Mouse (Mus musculus): ENCODE results near the gene Itgb1. TPM values are rescaled to one million over a fixed set of nuclear protein-coding genes. Genes with fewer than 3 reads are reported as not detected.
A peak's percentile ranks its signal among the peaks of the same experiment; 100 is the strongest.

The Itgb1 gene
- polyA plus RNA-seq, 1 experiment from 2014 or later: 402 TPM

DNA sequence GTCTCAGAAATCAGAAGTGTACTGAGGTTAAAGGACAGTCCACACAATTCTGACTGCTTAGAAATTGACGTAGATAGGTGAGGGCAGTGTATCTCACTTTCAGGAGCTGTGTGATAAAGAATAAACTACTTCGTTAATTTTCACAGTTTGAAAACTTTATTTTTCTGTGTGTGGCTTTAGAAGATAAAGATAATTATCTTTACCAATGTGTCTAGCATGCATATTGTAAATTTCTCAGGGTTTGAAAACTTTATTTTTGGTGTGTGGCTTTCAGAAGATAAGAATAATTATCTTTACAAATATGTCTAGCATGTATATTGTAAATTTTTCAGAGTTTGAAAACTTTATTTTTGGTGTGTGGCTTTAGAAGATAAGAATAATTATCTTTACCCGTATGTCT lies 3.2 kb downstream of the Itgb1 start:
- ATAC-seq (ENCODE audit: borderline replicate concordance, extremely low read depth, low FRiP score, low TSS enrichment): no peak
- no peak overlapping the region for H3K9ac ChIP-seq
- peaks cover 24% of the 10 kb centered on the region for H3K4me1 ChIP-seq
- H3K4me2 ChIP-seq: 0 out of 2 replicates have a peak overlapping the region, but pooled peaks have one; percentile 13
- no peaks in the 10 kb centered on the region for H3K27me3 ChIP-seq
- 56% methylated on average over 3 of the region's 3 CpGs for WGBS
- no peaks in the 10 kb centered on the region for H3K36me3 ChIP-seq
- H3K9me3 ChIP-seq: no peaks in the 10 kb centered on the region
- H3K27ac ChIP-seq: no peak overlapping the region
- no peak overlapping the region for H3K4me3 ChIP-seq

DNA sequence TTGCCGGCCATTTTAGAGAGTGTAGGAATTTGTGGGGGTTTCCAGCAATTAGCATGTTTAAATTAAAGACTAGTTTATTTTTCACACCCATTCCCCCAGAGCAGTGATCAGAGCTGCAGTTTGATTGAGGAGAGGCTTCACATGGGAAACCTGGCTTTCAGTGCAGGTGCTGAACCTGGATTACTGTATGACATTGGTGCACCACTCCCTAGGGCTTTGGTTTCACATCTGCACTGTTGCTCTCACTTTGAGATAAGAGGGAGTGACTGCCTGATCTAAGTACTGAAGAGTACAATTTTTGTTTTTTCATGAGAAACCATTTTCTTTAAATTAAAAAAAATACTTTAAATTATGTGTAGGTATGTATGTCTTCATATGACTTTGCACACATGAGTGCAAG lies 4.6 kb downstream of the Itgb1 start:
- Histone ChIP-seq H3K4me3 (no peak overlapping the region), H3K4me2 (no peak overlapping the region), H3K27me3 (no peaks in the 10 kb centered on the region), H3K9me3 (no peaks in the 10 kb centered on the region), H3K27ac (no peak overlapping the region), H3K9ac (no peak overlapping the region), H3K4me1 (peaks cover 34% of the 10 kb centered on the region), H3K36me3 (no peaks in the 10 kb centered on the region)
- WGBS: 48% methylated on average over 1 of the region's 1 CpGs
- ATAC-seq (ENCODE audit: borderline replicate concordance, extremely low read depth, low FRiP score, low TSS enrichment): no peak

DNA sequence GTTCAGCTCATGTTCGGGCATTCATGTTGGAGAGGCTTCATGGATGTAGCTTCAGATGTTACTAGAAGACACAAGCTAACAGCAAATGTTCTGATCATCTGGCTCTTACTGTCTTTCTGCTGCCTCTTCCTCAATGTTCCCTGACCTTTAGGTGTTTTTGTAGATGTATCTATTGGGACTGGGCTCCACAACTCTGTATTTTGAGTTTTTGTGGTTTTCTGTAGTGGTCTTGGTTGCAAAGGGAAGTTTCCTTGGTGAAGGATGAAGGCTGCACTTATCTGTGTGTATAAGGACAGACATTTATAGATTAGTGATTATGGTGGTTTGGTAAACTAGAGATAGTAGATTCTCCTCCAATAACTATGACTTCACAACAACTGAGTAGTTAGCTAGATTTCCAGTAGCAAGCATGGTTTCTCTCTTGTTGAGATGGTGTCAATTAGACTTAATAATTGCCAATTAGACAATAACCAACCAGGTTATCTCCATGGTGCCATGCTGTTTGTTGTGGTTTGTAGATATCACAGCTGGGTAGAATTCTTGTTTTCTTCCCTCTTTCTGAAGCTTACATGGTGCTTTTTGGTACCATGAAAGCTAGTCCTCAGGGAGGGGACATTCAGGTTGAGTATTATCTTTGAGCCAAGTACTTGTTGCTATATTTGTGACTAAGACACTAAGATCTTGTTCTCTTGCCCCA lies 11.4 kb downstream of the Itgb1 start:
- Histone ChIP-seq H3K27ac (peak overlapping the region; percentile 10; the same call in 1 of the 2 replicates), H3K4me1 (peaks cover 44% of the 10 kb centered on the region), H3K9me3 (no peaks in the 10 kb centered on the region), H3K27me3 (no peaks in the 10 kb centered on the region), H3K4me2 (no peak overlapping the region), H3K9ac (no peak overlapping the region), H3K4me3 (no peak overlapping the region), H3K36me3 (no peaks in the 10 kb centered on the region)
- no peak for ATAC-seq (ENCODE audit: borderline replicate concordance, extremely low read depth, low FRiP score, low TSS enrichment)
- WGBS: 84% methylated on average over 1 of the region's 1 CpGs

DNA sequence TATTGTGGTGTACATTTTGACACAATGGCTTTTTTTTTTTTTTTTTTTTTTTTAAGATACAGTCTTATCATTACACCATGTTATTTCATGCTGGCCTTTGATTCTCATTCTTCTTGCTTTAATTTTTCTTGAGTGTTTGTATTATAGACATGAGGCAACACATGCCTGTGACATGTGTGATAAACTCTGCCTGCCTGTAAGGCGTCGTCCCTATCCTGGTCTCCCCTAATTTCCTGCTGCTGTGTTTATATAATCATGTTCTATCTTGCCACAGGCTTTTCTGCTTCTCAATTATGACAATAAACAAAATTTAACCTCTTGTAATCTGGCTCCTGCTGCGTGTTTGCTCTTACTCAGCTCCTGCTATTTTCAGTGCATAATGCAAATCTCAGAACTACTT lies 12.5 kb downstream of the Itgb1 start:
- H3K4me3 ChIP-seq: no peak overlapping the region
- ATAC-seq (ENCODE audit: borderline replicate concordance, extremely low read depth, low FRiP score, low TSS enrichment): peak; percentile 77; the same call in 1 of the 2 replicates
- no peaks in the 10 kb centered on the region for H3K36me3 ChIP-seq
- H3K4me1 ChIP-seq: peaks cover 43% of the 10 kb centered on the region
- WGBS: 28% methylated on average over 3 of the region's 3 CpGs
- no peak overlapping the region for H3K27ac ChIP-seq
- no peak overlapping the region for H3K9ac ChIP-seq
- H3K9me3 ChIP-seq: no peaks in the 10 kb centered on the region
- no peaks in the 10 kb centered on the region for H3K27me3 ChIP-seq
- H3K4me2 ChIP-seq: no peak overlapping the region

DNA sequence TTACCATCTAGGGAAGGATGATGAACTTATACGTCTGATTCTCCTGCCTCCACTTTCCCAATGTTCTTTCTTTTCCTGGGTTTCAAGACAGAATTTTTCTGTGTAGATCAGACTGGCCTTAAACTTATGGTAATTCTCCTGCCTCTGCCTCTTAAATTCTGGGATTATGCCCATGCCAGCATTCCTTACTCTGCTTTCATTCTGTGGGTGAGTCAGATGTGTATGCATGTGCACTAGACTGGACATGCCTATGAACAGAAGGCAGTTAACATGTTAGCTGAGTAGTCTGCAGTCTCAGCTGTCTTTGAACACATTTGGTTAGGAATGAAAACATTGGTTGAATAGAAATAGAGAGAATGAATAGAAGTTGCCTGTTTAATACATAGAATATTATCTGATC lies 18.9 kb downstream of the Itgb1 start:
- WGBS: 59% methylated on average over 1 of the region's 1 CpGs
- Histone ChIP-seq H3K9me3 (no peaks in the 10 kb centered on the region), H3K9ac (no peak overlapping the region), H3K27ac (no peak overlapping the region), H3K27me3 (no peaks in the 10 kb centered on the region), H3K4me1 (peaks cover 12% of the 10 kb centered on the region; the same call in 1 of the 2 replicates), H3K4me3 (no peak overlapping the region), H3K36me3 (peaks cover 21% of the 10 kb centered on the region), H3K4me2 (no peak overlapping the region)
- ATAC-seq (ENCODE audit: borderline replicate concordance, extremely low read depth, low FRiP score, low TSS enrichment): no peak

DNA sequence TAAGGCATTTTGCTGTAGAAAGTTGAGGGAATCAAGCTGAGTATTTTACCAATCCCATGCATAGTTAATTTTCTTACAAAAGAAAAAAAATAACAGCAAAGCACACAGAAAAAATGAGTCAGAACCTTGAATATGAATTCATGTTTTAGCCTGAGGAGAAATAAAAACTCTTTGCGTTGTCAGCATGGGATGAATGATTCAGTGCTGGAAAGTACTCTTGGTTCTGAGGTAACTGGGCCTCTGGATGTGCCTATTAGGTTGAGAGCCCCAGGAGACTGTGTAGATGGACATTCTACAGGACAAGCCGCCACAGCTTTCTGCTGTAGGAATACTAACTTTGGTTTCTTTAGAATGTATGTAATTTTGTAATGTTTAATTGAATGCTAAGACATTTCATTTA lies 19.4 kb downstream of the Itgb1 start:
- Histone ChIP-seq H3K4me1 (peaks cover 9% of the 10 kb centered on the region; the same call in 1 of the 2 replicates), H3K27ac (no peak overlapping the region), H3K27me3 (no peaks in the 10 kb centered on the region), H3K4me3 (no peak overlapping the region), H3K4me2 (no peak overlapping the region), H3K9me3 (no peaks in the 10 kb centered on the region), H3K9ac (no peak overlapping the region), H3K36me3 (peaks cover 25% of the 10 kb centered on the region)
- WGBS: 87% methylated on average over 2 of the region's 2 CpGs
- no peak for ATAC-seq (ENCODE audit: borderline replicate concordance, extremely low read depth, low FRiP score, low TSS enrichment)

DNA sequence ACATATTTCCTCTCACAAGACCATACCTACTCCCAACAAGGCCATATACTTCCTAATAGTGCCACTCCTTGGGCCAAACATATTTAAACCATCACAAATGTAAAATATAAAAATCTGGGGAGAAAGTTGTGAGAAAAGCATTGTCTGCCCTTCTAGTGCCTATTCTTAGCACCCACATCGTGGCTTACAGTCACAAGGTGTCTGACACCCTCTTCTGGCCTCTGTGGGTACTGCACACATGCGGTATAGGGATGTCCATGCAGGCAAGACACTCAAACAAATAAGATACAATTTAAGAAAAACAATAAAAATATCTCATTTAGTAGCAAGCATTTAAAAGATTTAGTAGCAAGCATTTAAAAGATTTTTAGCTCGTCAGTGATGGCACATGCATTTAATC lies 23.8 kb downstream of the Itgb1 start:
- no peak for ATAC-seq (ENCODE audit: borderline replicate concordance, extremely low read depth, low FRiP score, low TSS enrichment)
- no peak overlapping the region for H3K4me3 ChIP-seq
- no peaks in the 10 kb centered on the region for H3K9me3 ChIP-seq
- H3K9ac ChIP-seq: no peak overlapping the region
- 47% methylated on average over 3 of the region's 3 CpGs for WGBS
- H3K4me2 ChIP-seq: no peak overlapping the region
- no peaks in the 10 kb centered on the region for H3K4me1 ChIP-seq
- H3K36me3 ChIP-seq: peaks cover 58% of the 10 kb centered on the region
- no peaks in the 10 kb centered on the region for H3K27me3 ChIP-seq
- no peak overlapping the region for H3K27ac ChIP-seq

- no peak overlapping the region for H3K9ac ChIP-seq
- no peaks in the 10 kb centered on the region for H3K9me3 ChIP-seq
- H3K4me2 ChIP-seq: no peak overlapping the region
- H3K27ac ChIP-seq: no peak overlapping the region
- H3K36me3 ChIP-seq: peaks cover 73% of the 10 kb centered on the region
- no peak overlapping the region for H3K4me3 ChIP-seq
- H3K4me1 ChIP-seq: no peaks in the 10 kb centered on the region
- H3K27me3 ChIP-seq: no peaks in the 10 kb centered on the region
- ATAC-seq (ENCODE audit: borderline replicate concordance, extremely low read depth, low FRiP score, low TSS enrichment): no peak
Observed at GRCm38 (mm10) chr8:128716184-128716583, 30.7 kb downstream of the Itgb1 start.

- Histone ChIP-seq H3K27ac (no peak overlapping the region), H3K27me3 (no peaks in the 10 kb centered on the region), H3K4me2 (no peak overlapping the region), H3K9ac (no peak overlapping the region), H3K4me1 (no peaks in the 10 kb centered on the region), H3K9me3 (no peaks in the 10 kb centered on the region), H3K4me3 (no peak overlapping the region), H3K36me3 (peaks cover 58% of the 10 kb centered on the region)
- 48% methylated on average over 1 of the region's 1 CpGs for whole genome bisulfite sequencing
- ATAC-seq (ENCODE audit: borderline replicate concordance, extremely low read depth, low FRiP score, low TSS enrichment): no peak
Observed at GRCm38 (mm10) chr8:128724819-128725218, 39.4 kb downstream of the Itgb1 start.

DNA sequence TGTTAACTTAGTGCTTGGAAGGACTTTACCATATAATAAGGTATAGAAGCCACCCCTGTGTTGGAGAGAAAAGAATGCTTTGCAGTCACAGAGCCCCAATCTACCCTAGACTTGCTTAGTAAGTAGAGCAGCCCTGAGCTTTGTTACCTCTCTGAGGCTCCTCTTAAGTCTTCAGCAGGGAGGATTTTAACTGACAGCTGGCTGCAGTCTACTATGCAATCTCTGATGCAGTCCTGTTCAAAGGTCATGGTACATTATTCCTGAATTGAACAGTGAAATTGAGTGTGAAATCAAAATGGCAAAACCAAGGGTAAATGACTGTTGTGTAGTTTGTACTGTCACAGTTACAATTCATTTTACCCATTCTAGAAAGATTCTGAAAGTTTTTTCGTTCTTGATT lies 41.8 kb downstream of the Itgb1 start:
- no peak for ATAC-seq (ENCODE audit: borderline replicate concordance, extremely low read depth, low FRiP score, low TSS enrichment)
- Histone ChIP-seq H3K4me2 (no peak overlapping the region), H3K36me3 (peaks cover 66% of the 10 kb centered on the region), H3K27me3 (no peaks in the 10 kb centered on the region), H3K4me3 (no peak overlapping the region), H3K27ac (no peak overlapping the region), H3K9me3 (no peaks in the 10 kb centered on the region), H3K9ac (no peak overlapping the region), H3K4me1 (no peaks in the 10 kb centered on the region)
- WGBS: 94% methylated on average over 1 of the region's 1 CpGs

DNA sequence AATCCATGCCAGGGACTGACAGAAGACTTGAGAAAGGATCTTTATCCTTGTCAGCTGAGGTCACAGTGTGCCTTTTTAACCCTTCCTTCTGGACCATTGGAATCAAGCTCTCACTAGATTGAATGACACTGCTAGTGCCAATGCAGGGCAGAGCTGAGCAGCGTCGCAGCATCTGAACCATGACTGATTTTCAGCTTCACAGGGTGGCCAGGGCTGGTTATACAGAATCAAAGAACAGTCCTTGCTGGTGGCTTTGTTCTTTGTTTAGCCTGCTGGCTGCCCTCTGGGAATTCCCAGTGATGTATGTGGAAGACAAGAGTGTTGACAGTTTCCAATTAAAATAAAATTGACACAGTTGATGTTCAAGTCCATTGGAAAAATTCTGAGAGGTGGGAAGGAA lies 46.8 kb downstream of the Itgb1 start:
- no peak overlapping the region for H3K4me3 ChIP-seq
- no peaks in the 10 kb centered on the region for H3K4me1 ChIP-seq
- H3K27me3 ChIP-seq: no peaks in the 10 kb centered on the region
- no peak overlapping the region for H3K27ac ChIP-seq
- no peak for ATAC-seq (ENCODE audit: borderline replicate concordance, extremely low read depth, low FRiP score, low TSS enrichment)
- no peak overlapping the region for H3K4me2 ChIP-seq
- no peak overlapping the region for H3K9ac ChIP-seq
- 85% methylated on average over 2 of the region's 2 CpGs for WGBS
- no peaks in the 10 kb centered on the region for H3K9me3 ChIP-seq
- H3K36me3 ChIP-seq: peaks cover 68% of the 10 kb centered on the region

DNA sequence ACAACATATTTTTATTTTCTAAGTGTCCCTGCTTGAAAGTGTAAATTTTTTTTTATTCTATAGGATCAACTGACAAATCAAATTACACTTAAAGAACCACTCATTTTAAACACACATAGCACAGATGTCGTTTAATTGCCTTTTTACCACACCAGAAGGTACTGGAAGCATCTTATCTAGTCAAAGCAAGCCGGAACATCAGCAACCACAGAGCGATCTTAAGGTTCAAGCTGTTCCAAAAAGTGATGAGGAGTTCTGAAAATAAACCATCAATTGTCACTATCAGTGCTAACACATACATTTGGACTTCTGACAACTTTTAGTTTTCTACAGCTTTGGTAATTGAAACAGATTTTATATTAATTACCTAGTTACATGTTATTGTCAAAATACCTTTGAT lies 48.7 kb downstream of the Itgb1 start:
- Histone ChIP-seq H3K4me2 (no peak overlapping the region), H3K9ac (no peak overlapping the region), H3K4me1 (no peaks in the 10 kb centered on the region), H3K9me3 (no peaks in the 10 kb centered on the region), H3K27ac (no peak overlapping the region), H3K27me3 (no peaks in the 10 kb centered on the region), H3K36me3 (peaks cover 69% of the 10 kb centered on the region), H3K4me3 (no peak overlapping the region)
- no peak for ATAC-seq (ENCODE audit: borderline replicate concordance, extremely low read depth, low FRiP score, low TSS enrichment)
- WGBS: 90% methylated on average over 3 of the region's 3 CpGs

DNA sequence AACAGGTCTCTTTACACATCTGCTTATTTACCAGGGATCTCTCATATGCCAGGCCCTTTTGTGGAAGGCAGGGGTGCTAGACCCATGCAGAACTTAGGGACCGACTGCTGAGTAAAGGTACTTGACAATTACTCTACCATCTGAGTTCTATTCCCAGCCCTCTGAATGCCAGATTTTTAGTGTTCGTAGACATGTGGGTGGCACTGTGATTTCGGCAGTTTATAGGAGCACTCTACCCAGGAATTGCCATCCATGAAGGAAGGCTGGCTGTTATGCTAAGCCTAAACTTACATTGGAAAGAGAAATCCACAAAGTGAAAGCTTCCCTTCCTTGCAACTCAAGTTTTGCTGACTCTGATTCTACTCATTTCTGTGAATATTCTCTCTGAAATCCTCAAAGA lies 50.2 kb downstream of the Itgb1 start:
- no peak overlapping the region for H3K9ac ChIP-seq
- no peaks in the 10 kb centered on the region for H3K4me1 ChIP-seq
- H3K27ac ChIP-seq: no peak overlapping the region
- peaks cover 57% of the 10 kb centered on the region for H3K36me3 ChIP-seq
- no peaks in the 10 kb centered on the region for H3K27me3 ChIP-seq
- ATAC-seq (ENCODE audit: borderline replicate concordance, extremely low read depth, low FRiP score, low TSS enrichment): no peak
- no peaks in the 10 kb centered on the region for H3K9me3 ChIP-seq
- no peak overlapping the region for H3K4me2 ChIP-seq
- H3K4me3 ChIP-seq: no peak overlapping the region
- WGBS: 95% methylated on average over 3 of the region's 3 CpGs
